Mouse (Mus musculus) heart, embryonic 13.5 days (tissue): ENCODE data around the gene Rhbdl2. TPM values are rescaled to one million over a fixed set of nuclear protein-coding genes. Genes with fewer than 3 reads are reported as not detected.

Source experiments
- ATAC-seq: fragments of 200-750 bp; cut with Nextera tagmentation; 2 replicates; pipeline ENCODE4 v1.8.0; 2017; ENCODE audit warnings: moderate TSS enrichment; ENCODE audit not compliant: insufficient number of reproducible peaks, low FRiP score, low TSS enrichment; ENCODE audit errors: extremely low read depth
- H3K27ac ChIP-seq: fragments of 300-500 bp; sonication (generic); replicated peaks from 2 replicates; pipeline ENCODE4 v1.5.1; 2015; ENCODE audit warnings: moderate library complexity, mild to moderate bottlenecking, inconsistent platforms
- H3K27me3 ChIP-seq: fragments of 300-500 bp; sonication (generic); replicated peaks from 2 replicates; pipeline ENCODE4 v1.6.1; 2015; ENCODE audit warnings: mild to moderate bottlenecking, inconsistent platforms
- H3K36me3 ChIP-seq: fragments of 300-500 bp; sonication (generic); 2 replicates; pipeline ENCODE4 v1.6.1; 2015; ENCODE audit warnings: mild to moderate bottlenecking, inconsistent platforms
- H3K4me1 ChIP-seq: fragments of 300-500 bp; sonication (generic); 2 replicates; pipeline ENCODE4 v1.6.1; 2015; ENCODE audit warnings: inconsistent platforms
- H3K4me2 ChIP-seq: fragments of 300-500 bp; sonication (generic); 2 replicates; pipeline ENCODE4 v1.6.1; 2015; ENCODE audit warnings: inconsistent platforms, mild to moderate bottlenecking, moderate library complexity
- H3K4me3 ChIP-seq: fragments of 300-500 bp; sonication (generic); 2 replicates; pipeline ENCODE4 v1.5.1; 2015; ENCODE audit warnings: moderate library complexity, mild to moderate bottlenecking, inconsistent platforms
- H3K9ac ChIP-seq: fragments of 300-500 bp; sonication (generic); 2 replicates; pipeline ENCODE4 v1.6.1; 2015; ENCODE audit warnings: inconsistent platforms, mild to moderate bottlenecking, moderate library complexity
- H3K9me3 ChIP-seq: fragments of 300-500 bp; sonication (generic); 2 replicates; pipeline ENCODE4 v1.6.1; 2016; ENCODE audit warnings: inconsistent platforms
- WGBS: fragments of 180-500 bp; shearing (Covaris S2); methylation state at CpG from one replicate; pipeline ENCODE4 v1.1.7; 2015; ENCODE audit warnings: mixed read lengths; 5-methylcytosine and 5-hydroxymethylcytosine counted together
- polyA plus RNA-seq: library from polyadenylated mRNA; unstranded; fragments of >200 nt; fragmentation: Nextera tagmentation; extraction: Ambion mirVana; gene quantifications from 2 replicates; pipeline ENCODE4 v1.2.1, GENCODE M21; 2015

Gene Rhbdl2
- polyA plus RNA-seq, 1 experiment from 2014 or later: 2.2 TPM

- no peak overlapping the region for H3K9ac ChIP-seq
- H3K27ac ChIP-seq: no peak overlapping the region
- H3K4me3 ChIP-seq: no peak overlapping the region
- no peaks in the 10 kb centered on the region for H3K36me3 ChIP-seq
- no peaks in the 10 kb centered on the region for H3K27me3 ChIP-seq
- H3K4me1 ChIP-seq: no peaks in the 10 kb centered on the region
- 42% methylated on average over 4 of the region's 4 CpGs for WGBS
- ATAC-seq: no peak
- no peak overlapping the region for H3K4me2 ChIP-seq
- H3K9me3 ChIP-seq: no peaks in the 10 kb centered on the region
Observed at GRCm38 (mm10) chr4:123819093-123819610, 31.5 kb downstream of the Rhbdl2 start.

- no peak for ATAC-seq
- no peak overlapping the region for H3K4me3 ChIP-seq
- H3K27ac ChIP-seq: no peak overlapping the region
- H3K27me3 ChIP-seq: no peaks in the 10 kb centered on the region
- no peaks in the 10 kb centered on the region for H3K4me1 ChIP-seq
- no peak overlapping the region for H3K9ac ChIP-seq
- H3K9me3 ChIP-seq: peaks cover 10% of the 10 kb centered on the region; the same call in 1 of the 2 replicates
- 74% methylated on average over 8 of the region's 8 CpGs for WGBS
- H3K4me2 ChIP-seq: no peak overlapping the region
- H3K36me3 ChIP-seq: no peaks in the 10 kb centered on the region
Observed at GRCm38 (mm10) chr4:123842126-123842525, 54.5 kb downstream of the Rhbdl2 start.

- no peak for ATAC-seq
- no peak overlapping the region for H3K4me3 ChIP-seq
- H3K27ac ChIP-seq: no peak overlapping the region
- no peaks in the 10 kb centered on the region for H3K27me3 ChIP-seq
- H3K4me1 ChIP-seq: no peaks in the 10 kb centered on the region
- no peaks in the 10 kb centered on the region for H3K36me3 ChIP-seq
- no peak overlapping the region for H3K9ac ChIP-seq
- H3K9me3 ChIP-seq: peaks cover 5% of the 10 kb centered on the region; the same call in 1 of the 2 replicates
- 72% methylated on average over 4 of the region's 4 CpGs for WGBS
- no peak overlapping the region for H3K4me2 ChIP-seq
Observed at GRCm38 (mm10) chr4:123856888-123857287, 69.2 kb downstream of the Rhbdl2 start.

- no peak for ATAC-seq
- Histone ChIP-seq H3K36me3 (no peaks in the 10 kb centered on the region), H3K4me2 (no peak overlapping the region), H3K9me3 (no peaks in the 10 kb centered on the region), H3K4me1 (no peaks in the 10 kb centered on the region), H3K9ac (no peak overlapping the region), H3K27me3 (no peaks in the 10 kb centered on the region), H3K4me3 (no peak overlapping the region), H3K27ac (no peak overlapping the region)
- WGBS: 76% methylated on average over 7 of the region's 7 CpGs
Observed at GRCm38 (mm10) chr4:123858090-123858489, 70.4 kb downstream of the Rhbdl2 start.

- no peaks in the 10 kb centered on the region for H3K4me1 ChIP-seq
- H3K4me2 ChIP-seq: no peak within 1 kb of the TSS
- H3K9me3 ChIP-seq: no peaks in the 10 kb centered on the region
- no peaks in the 10 kb centered on the region for H3K36me3 ChIP-seq
- H3K27ac ChIP-seq: no peak within 1 kb of the TSS
- 70% methylated on average over 3 of the region's 3 CpGs for WGBS
- no peak within 1 kb of the TSS for H3K4me3 ChIP-seq
- H3K27me3 ChIP-seq: no peaks in the 10 kb centered on the region
- no peak for ATAC-seq
- H3K9ac ChIP-seq: no peak within 1 kb of the TSS
Observed at GRCm38 (mm10) chr4:123859379-123859778, 71.7 kb downstream of the Rhbdl2 start, which contains the start of gene 4933427I04Rik. Gene 4933427I04Rik, plus strand, starts transcription at chr4:123859679.

- no peaks in the 10 kb centered on the region for H3K27me3 ChIP-seq
- 41% methylated on average over 2 of the region's 2 CpGs for WGBS
- no peak overlapping the region for H3K4me2 ChIP-seq
- H3K27ac ChIP-seq: no peak overlapping the region
- H3K9ac ChIP-seq: no peak overlapping the region
- no peak overlapping the region for H3K4me3 ChIP-seq
- no peaks in the 10 kb centered on the region for H3K36me3 ChIP-seq
- no peak for ATAC-seq
- no peaks in the 10 kb centered on the region for H3K4me1 ChIP-seq
- no peaks in the 10 kb centered on the region for H3K9me3 ChIP-seq
Observed at GRCm38 (mm10) chr4:123859803-123860202, 72.1 kb downstream of the Rhbdl2 start.

- Histone ChIP-seq H3K4me2 (no peak overlapping the region), H3K4me1 (no peaks in the 10 kb centered on the region), H3K4me3 (no peak overlapping the region), H3K36me3 (no peaks in the 10 kb centered on the region), H3K9me3 (no peaks in the 10 kb centered on the region), H3K27me3 (no peaks in the 10 kb centered on the region), H3K27ac (no peak overlapping the region), H3K9ac (no peak overlapping the region)
- no peak for ATAC-seq
- WGBS: 70% methylated on average over 5 of the region's 5 CpGs
Observed at GRCm38 (mm10) chr4:123860621-123861020, 72.9 kb downstream of the Rhbdl2 start.

Other genes starting within 250 kb of the Rhbdl2 start
- gene Macf1, start 103.5 kb upstream of the Rhbdl2 start, polyA plus RNA-seq: 43.7 and 44.6 TPM in 2 replicates
- 423 and 513 TPM in 2 replicates for gene Ndufs5, start 69.7 kb upstream of the Rhbdl2 start, polyA plus RNA-seq
- 43.3 and 50.7 TPM in 2 replicates for gene Akirin1, start 37.5 kb upstream of the Rhbdl2 start, polyA plus RNA-seq
- not detected in 2 replicates for gene 4933427I04Rik, start 71.8 kb downstream of the Rhbdl2 start, polyA plus RNA-seq
- 57.6 and 58.5 TPM in 2 replicates for gene Mycbp, start 117.0 kb downstream of the Rhbdl2 start, polyA plus RNA-seq
- 38.1 and 40.9 TPM in 2 replicates for gene Rragc, start 129.6 kb downstream of the Rhbdl2 start, polyA plus RNA-seq
- gene 4930535I16Rik, start 130.1 kb downstream of the Rhbdl2 start, polyA plus RNA-seq: not detected in 2 replicates